Mouse (Mus musculus) liver, embryonic 14.5 days (tissue): Measurements from ENCODE around the gene Myl6b. TPM values are rescaled to one million over a fixed set of nuclear protein-coding genes. Genes with fewer than 3 reads are reported as not detected.

Experiments used
- ATAC-seq: fragments of 200-750 bp; cut with Nextera tagmentation; 2 replicates; pipeline ENCODE4 v1.8.0; 2017; ENCODE audit warnings: moderate number of reproducible peaks, mild to moderate bottlenecking, moderate library complexity; ENCODE audit not compliant: insufficient read depth
- DNase-seq, 3 experiments: peaks; one replicate each; pipeline ENCODE4 v3.0.0-alpha.2; 2012 to 2013; ENCODE audit warnings: low read depth in 3 of 3, low spot score in 3 of 3
- H3K27ac ChIP-seq: fragments of 300-500 bp; sonication (generic); 2 replicates; pipeline ENCODE4 v1.5.1; 2014; ENCODE audit warnings: moderate library complexity, mild to moderate bottlenecking, control low read depth, inconsistent platforms
- H3K27me3 ChIP-seq: fragments of 300-500 bp; sonication (generic); 2 replicates; pipeline ENCODE4 v1.6.1; 2014; ENCODE audit warnings: mild to moderate bottlenecking, low read length, moderate library complexity; ENCODE audit not compliant: control insufficient read depth, insufficient read depth
- H3K36me3 ChIP-seq: fragments of 300-500 bp; sonication (generic); replicated peaks from 2 replicates; pipeline ENCODE4 v1.6.1; 2014; ENCODE audit warnings: low read depth; ENCODE audit not compliant: control insufficient read depth, insufficient read depth
- H3K4me1 ChIP-seq, 2 experiments: fragments of 200-500 bp in 1 of 2; fragments of 300-500 bp in 1 of 2; sonication (generic) in 1 of 2; replicated peaks; 2 replicates each; pipeline ENCODE4 v1.6.1; 2012 to 2014; ENCODE audit warnings: antibody characterized with exemption in 1 of 2, inconsistent platforms in 1 of 2, low read length in 1 of 2; ENCODE audit not compliant: control insufficient read depth in 2 of 2, insufficient read depth in 2 of 2
- H3K4me2 ChIP-seq: fragments of 300-500 bp; sonication (generic); 2 replicates; pipeline ENCODE4 v1.6.1; 2014; ENCODE audit warnings: low read depth, mild to moderate bottlenecking, control low read depth, moderate library complexity
- H3K4me3 ChIP-seq, 2 experiments: fragments of 200-500 bp in 1 of 2; fragments of 300-500 bp in 1 of 2; sonication (generic) in 1 of 2; 2 replicates each; pipeline ENCODE4 v1.5.1; 2012 to 2014; ENCODE audit warnings: low read depth in 2 of 2, low read length in 2 of 2, mild to moderate bottlenecking in 2 of 2, control low read depth in 1 of 2, inconsistent platforms in 1 of 2, moderate library complexity in 1 of 2; ENCODE audit not compliant: insufficient read depth in 1 of 2
- H3K9ac ChIP-seq: fragments of 300-500 bp; sonication (generic); replicated peaks from 2 replicates; pipeline ENCODE4 v1.6.1; 2014; ENCODE audit warnings: mild to moderate bottlenecking, control low read depth, moderate library complexity
- H3K9me3 ChIP-seq: fragments of 300-500 bp; sonication (generic); 2 replicates; pipeline ENCODE4 v1.6.1; 2016; ENCODE audit warnings: low read length, mixed read lengths; ENCODE audit not compliant: control insufficient read depth
- CTCF ChIP-seq: IDR thresholded peaks from 2 replicates; pipeline ENCODE4 v1.5.1; 2016; ENCODE audit warnings: antibody characterized with exemption, low read depth, control low read depth
- EP300 ChIP-seq: IDR thresholded peaks from 2 replicates; pipeline ENCODE4 v1.6.1; 2016; ENCODE audit warnings: antibody characterized with exemption, low read depth
- WGBS: fragments of 180-500 bp; shearing (Covaris S2); extraction: QIAGEN DNeasy Blood & Tissue Kit; methylation state at CpG from one replicate; pipeline ENCODE4 v1.1.7; 2014; ENCODE audit not compliant: insufficient replicate concordance; 5-methylcytosine and 5-hydroxymethylcytosine counted together
- polyA plus RNA-seq, 2 experiments: library from polyadenylated mRNA; depleted of rRNA in 1 of 2; stranded (reverse) in 1 of 2; unstranded in 1 of 2; fragments of >200 nt; fragmentation: Nextera tagmentation in 1 of 2; extraction: Ambion mirVana in 1 of 2; gene quantifications; 2 replicates each; pipeline versions ENCODE4 v1.2.1 to v1.2.3; 2012 to 2014

Gene Myl6b
- polyA plus RNA-seq, 2 experiments, result 0.72 to 1.2 TPM

- ATAC-seq (no peak), DNase-seq (no peak)
- WGBS, result 84% methylated on average over 37 of the region's 37 CpGs
- H3K9me3 ChIP-seq, result no peaks in the 10 kb centered on the region
- H3K9ac ChIP-seq, result no peak overlapping the region
- peaks cover 0 to 10% of the 10 kb centered on the region in 2 experiments; a peak in 3 of 4 replicates for H3K4me1 ChIP-seq
- H3K27me3 ChIP-seq, result no peaks in the 10 kb centered on the region
- no peak overlapping the region for H3K27ac ChIP-seq
- H3K4me3 ChIP-seq, result no peak overlapping the region
- peaks cover 22% of the 10 kb centered on the region for H3K36me3 ChIP-seq
- TF ChIP-seq EP300 (no peak), CTCF (no peak)
- no peak overlapping the region for H3K4me2 ChIP-seq
These were observed 46.4 kb upstream of the Myl6b start for GRCm38 (mm10) chr10:128544674-128545569.

- Histone ChIP-seq H3K36me3 (peaks cover 22% of the 10 kb centered on the region), H3K27me3 (no peaks in the 10 kb centered on the region), H3K9me3 (no peaks in the 10 kb centered on the region), H3K27ac (no peak overlapping the region), H3K4me2 (no peak overlapping the region), H3K4me1 (peaks cover 0 to 5% of the 10 kb centered on the region in 2 experiments; a peak in 2 of 4 replicates), H3K9ac (no peak overlapping the region), H3K4me3 (no peak overlapping the region)
- DNase-seq, result no peak
- 87% methylated on average over 15 of the region's 15 CpGs for WGBS
- no peak for TF ChIP-seq EP300
- TF ChIP-seq CTCF, result no peak
- ATAC-seq, result no peak
These were observed 45.7 kb upstream of the Myl6b start for GRCm38 (mm10) chr10:128544151-128544657.

- Histone ChIP-seq H3K9ac (no peak overlapping the region), H3K4me2 (no peak overlapping the region), H3K27ac (no peak overlapping the region), H3K9me3 (no peaks in the 10 kb centered on the region), H3K4me1 (peaks cover 0 to 5% of the 10 kb centered on the region in 2 experiments; a peak in 2 of 4 replicates), H3K36me3 (peaks cover 22% of the 10 kb centered on the region), H3K27me3 (no peaks in the 10 kb centered on the region), H3K4me3 (no peak overlapping the region)
- TF ChIP-seq EP300, result no peak
- TF ChIP-seq CTCF, result no peak
- DNase-seq (no peak), ATAC-seq (no peak)
- 73% methylated on average over 2 of the region's 2 CpGs for WGBS
These were observed 44.6 kb upstream of the Myl6b start for GRCm38 (mm10) chr10:128543100-128543499.

GRCm38 (mm10) chr10:128538340-128538870 is 39.9 kb upstream of the Myl6b start:
- DNase-seq, result no peak
- Histone ChIP-seq H3K9ac (no peak overlapping the region), H3K9me3 (no peaks in the 10 kb centered on the region), H3K36me3 (peaks cover 3% of the 10 kb centered on the region; the same call in 1 of the 2 replicates), H3K4me2 (no peak overlapping the region), H3K4me3 (no peak overlapping the region), H3K4me1 (peaks cover 3 to 14% of the 10 kb centered on the region in 2 experiments; a peak in 3 of 4 replicates), H3K27me3 (no peaks in the 10 kb centered on the region), H3K27ac (no peak overlapping the region)
- TF ChIP-seq CTCF (no peak), EP300 (no peak)
- 67% methylated on average over 1 of the region's 1 CpGs for WGBS
- ATAC-seq, result no peak
